Mouse (Mus musculus): ENCODE results near the gene Samm50. TPM values are rescaled to one million over a fixed set of nuclear protein-coding genes. Genes with fewer than 3 reads are reported as not detected.

The Samm50 gene
- polyA plus RNA-seq, 1 experiment from 2014 or later, result 94.5 TPM

DNA sequence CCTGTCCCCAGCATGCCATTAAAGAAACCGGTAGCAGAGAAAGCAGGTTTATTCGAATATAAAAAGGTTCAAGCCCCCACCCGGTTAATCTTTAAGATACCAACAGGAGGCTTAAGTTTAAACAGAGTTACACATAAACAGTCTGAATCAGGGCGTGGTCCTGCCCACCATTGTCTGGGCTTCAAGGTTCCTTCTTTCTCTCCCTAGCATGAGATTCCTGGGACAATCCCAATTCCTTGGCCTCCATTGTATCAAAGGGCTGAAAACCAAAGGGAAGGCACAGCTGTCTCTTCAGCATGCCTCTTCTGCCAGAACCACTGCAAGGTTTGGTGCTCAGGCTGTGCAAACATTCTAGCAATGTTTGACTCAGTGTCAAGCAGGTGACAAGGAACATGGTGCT is 5.8 kb upstream of the Samm50 start:
- Histone ChIP-seq H3K27ac (no peak overlapping the region), H3K9me3 (no peaks in the 10 kb centered on the region), H3K36me3 (no peaks in the 10 kb centered on the region), H3K27me3 (ENCODE audit: insufficient read depth, poor library complexity, severe bottlenecking) (peaks cover 9% of the 10 kb centered on the region; the same call in 1 of the 2 replicates), H3K4me3 (no peak overlapping the region), H3K4me1 (replicated peaks) (peaks cover 16% of the 10 kb centered on the region)
- 58% methylated on average over 4 of the region's 4 CpGs for WGBS
- no peak for DNase-seq (ENCODE audit: low spot score)

DNA sequence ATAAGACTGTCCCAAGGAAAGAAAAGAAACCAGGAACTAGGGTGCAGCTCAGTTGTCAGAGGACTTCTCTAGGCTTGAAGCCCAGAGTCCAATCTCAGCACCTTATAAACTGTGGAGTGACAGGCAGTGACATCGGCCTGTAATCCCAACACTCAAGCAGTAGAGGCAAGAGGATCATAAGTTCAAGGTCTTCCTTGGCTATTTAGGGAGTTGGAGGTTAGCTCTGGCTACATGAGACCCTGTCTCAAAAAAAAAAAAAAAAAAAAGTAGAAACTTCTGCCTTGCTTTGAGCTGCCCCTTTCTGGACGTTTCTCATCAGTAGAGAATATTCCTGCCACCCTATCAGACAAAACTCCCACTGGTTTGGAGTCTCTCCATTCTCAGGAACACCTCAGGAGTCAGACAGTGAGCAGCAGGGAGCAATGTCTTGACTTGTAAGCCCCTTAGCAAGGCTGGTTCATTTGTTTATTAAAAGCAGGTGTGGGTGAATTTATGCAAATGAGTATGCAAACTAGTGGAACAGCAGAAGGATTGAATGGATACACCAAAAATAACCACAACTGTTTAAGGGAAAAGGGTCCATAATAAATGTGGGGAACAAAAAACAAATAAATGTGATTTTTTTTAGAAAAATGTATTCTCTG is 3.0 kb upstream of the Samm50 start:
- Histone ChIP-seq H3K27ac (no peak overlapping the region), H3K4me1 (replicated peaks) (peaks cover 26% of the 10 kb centered on the region), H3K27me3 (ENCODE audit: insufficient read depth, poor library complexity, severe bottlenecking) (no peaks in the 10 kb centered on the region), H3K36me3 (no peaks in the 10 kb centered on the region), H3K4me3 (no peak overlapping the region), H3K9me3 (no peaks in the 10 kb centered on the region)
- WGBS, result 60% methylated on average over 2 of the region's 2 CpGs
- no peak for DNase-seq (ENCODE audit: low spot score)

DNA sequence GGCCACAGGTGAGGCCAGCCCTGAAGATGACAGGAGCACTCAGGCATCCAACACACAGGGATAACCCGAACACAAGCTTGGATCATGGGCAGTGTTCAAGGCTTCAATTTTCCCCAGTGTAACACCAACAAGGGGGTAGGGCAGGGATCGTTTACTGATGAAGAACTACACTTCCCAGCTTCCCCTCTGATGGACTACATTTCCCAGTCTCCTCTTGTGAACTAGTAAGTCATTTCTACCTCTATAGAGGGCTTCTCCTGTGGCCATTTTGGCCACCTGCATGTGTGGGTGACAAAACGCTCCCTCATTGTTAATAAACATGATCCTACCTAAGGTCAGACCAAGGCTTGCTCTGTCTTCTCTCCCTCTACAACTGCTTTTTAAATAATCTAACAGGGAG is 2.2 kb upstream of the Samm50 start:
- 49% methylated on average over 3 of the region's 3 CpGs for WGBS
- H3K27ac ChIP-seq, result no peak overlapping the region
- no peaks in the 10 kb centered on the region for H3K9me3 ChIP-seq
- no peak for DNase-seq (ENCODE audit: low spot score)
- peaks cover 20% of the 10 kb centered on the region; the same call in 1 of the 2 replicates for H3K4me1 ChIP-seq (replicated peaks)
- H3K27me3 ChIP-seq (ENCODE audit: insufficient read depth, poor library complexity, severe bottlenecking), result no peaks in the 10 kb centered on the region
- no peak overlapping the region for H3K4me3 ChIP-seq
- H3K36me3 ChIP-seq, result 0 out of 2 replicates have a peak, but pooled peaks cover under 1% of the 10 kb centered on the region

DNA sequence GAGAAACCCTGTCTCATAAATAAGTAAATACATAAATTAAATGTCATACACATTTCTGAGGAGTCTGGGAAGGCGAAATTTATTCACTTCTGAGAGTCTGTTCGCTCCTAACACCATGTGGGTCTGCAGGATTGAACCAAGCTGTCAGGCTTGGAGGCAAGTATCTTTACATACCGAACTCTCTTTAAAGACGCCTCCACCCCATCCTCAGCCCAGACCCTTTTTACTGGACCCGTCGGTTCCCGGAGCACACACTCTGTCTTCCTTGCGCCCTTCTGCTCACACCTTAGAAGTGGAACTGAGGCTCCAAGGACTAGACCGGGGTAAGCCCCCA is 350 bp upstream of the Samm50 start:
- Histone ChIP-seq H3K4me1 (replicated peaks) (peaks cover 20% of the 10 kb centered on the region; the same call in 1 of the 2 replicates), H3K27me3 (ENCODE audit: insufficient read depth, poor library complexity, severe bottlenecking) (no peaks in the 10 kb centered on the region), H3K27ac (peak overlapping the region; percentile 94), H3K36me3 (peaks cover 18% of the 10 kb centered on the region), H3K4me3 (peak overlapping the region; percentile 99), H3K9me3 (no peaks in the 10 kb centered on the region)
- WGBS, result 1% methylated on average over 9 of the region's 9 CpGs
- no peak for DNase-seq (ENCODE audit: low spot score)

DNA sequence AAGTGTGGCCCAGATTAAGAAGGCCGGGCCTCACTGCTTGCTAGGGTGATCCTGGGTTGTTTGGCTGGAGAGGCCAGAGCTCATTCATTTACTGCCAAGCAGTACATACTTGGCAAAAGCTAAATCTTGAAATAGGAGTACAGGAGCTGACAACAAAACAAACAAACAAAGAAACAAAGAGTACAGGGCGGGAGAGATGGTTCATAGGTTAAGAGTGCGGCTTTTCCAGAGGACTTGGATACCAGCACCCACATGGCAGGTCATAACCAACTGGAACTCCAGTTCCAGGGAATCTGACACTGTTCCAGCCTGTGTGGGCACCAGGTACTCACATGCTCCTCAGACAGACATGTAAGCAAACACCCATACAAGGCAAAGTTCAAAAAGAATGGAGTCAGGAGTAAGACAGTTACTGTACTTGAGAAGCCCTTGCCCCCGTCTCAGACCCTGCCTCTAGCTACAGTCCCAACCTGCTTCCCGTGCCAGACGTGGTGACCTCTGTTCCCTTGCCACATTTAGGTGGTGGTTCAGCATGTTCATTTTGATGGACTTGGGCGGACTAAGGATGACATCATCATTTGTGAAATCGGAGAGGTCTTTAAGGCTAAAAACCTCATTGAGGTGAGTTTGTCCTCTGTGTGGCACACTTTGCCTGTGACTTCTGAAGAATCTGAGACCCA is 4.6 kb downstream of the Samm50 start:
- 90% methylated on average over 8 of the region's 8 CpGs for WGBS
- Histone ChIP-seq H3K9me3 (no peaks in the 10 kb centered on the region), H3K4me3 (no peak overlapping the region), H3K36me3 (peaks cover 68% of the 10 kb centered on the region), H3K27ac (no peak overlapping the region), H3K4me1 (replicated peaks) (peaks cover 16% of the 10 kb centered on the region; the same call in 1 of the 2 replicates), H3K27me3 (ENCODE audit: insufficient read depth, poor library complexity, severe bottlenecking) (no peaks in the 10 kb centered on the region)
- no peak for DNase-seq (ENCODE audit: low spot score)

DNA sequence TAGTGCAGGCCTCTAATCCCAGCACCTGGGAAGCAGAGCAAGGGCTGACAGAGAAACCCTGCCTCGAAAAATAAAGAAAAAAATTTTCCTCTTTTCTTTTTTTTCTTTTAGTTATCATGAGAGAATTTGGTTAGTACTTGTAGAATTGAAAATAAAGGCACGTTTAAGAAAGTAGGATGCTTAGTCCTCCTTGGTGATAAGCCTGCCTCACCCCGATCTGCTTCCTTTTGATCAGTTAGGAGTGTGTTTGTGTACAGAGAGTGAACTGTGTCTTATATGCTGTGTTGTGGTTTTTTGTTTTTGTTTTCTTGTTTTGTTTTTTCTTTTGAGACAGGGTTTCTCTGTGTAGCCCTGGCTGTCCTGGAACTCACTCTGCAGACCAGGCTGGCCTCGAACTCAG is 15.3 kb downstream of the Samm50 start:
- Histone ChIP-seq H3K9me3 (no peaks in the 10 kb centered on the region), H3K4me1 (replicated peaks) (peaks cover 16% of the 10 kb centered on the region), H3K27ac (no peak overlapping the region), H3K36me3 (peaks cover 96% of the 10 kb centered on the region), H3K27me3 (ENCODE audit: insufficient read depth, poor library complexity, severe bottlenecking) (no peaks in the 10 kb centered on the region), H3K4me3 (no peak overlapping the region)
- 95% methylated on average over 4 of the region's 4 CpGs for WGBS
- no peak for DNase-seq (ENCODE audit: low spot score)

DNA sequence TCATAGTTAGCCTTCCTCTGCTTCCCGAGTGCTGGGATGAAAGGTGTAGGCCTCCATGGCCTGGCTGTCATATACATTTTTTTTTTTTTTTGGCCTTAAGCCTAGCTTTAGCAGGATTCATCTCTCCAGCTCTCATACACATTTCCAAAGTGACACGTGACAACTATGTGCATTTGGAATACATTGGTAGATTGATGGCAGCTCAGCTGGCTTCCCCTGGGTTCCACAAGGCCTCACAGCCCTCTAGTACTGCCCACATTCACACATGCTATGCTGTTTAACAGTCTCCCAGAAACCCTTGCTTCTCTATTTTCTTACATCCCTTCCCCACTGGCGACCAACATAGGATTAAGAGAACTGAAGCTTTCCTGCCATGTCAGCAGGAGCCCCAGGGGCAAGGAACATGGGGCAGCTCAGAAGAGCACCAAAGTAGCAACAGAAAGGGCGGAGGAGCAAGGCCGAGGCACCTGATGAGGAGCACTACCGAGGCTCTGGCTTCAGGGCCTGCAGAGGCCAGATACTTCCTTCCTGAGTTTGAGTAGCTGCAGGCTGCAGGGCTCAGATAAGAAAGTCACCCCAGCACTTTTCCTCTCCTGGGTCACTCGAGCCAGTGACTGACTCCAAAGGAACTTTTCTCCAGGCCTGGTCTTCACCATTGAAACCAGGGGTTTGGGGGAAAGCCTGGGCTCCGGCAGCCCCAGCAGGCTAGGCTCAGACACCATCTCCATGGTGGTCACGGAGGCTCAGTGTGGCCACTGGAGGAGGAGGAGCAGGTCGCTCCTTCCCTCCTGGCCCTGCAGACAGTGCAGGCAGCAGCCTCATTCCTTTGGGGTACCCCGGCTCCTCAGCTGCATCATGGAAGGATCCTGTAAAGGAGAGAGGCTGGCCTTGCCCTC is 17.7 kb downstream of the Samm50 start:
- H3K36me3 ChIP-seq, result peaks cover 93% of the 10 kb centered on the region
- H3K4me3 ChIP-seq, result no peak overlapping the region
- DNase-seq (ENCODE audit: low spot score), result no peak
- H3K4me1 ChIP-seq (replicated peaks), result peaks cover 40% of the 10 kb centered on the region
- no peak overlapping the region for H3K27ac ChIP-seq
- no peaks in the 10 kb centered on the region for H3K9me3 ChIP-seq
- H3K27me3 ChIP-seq (ENCODE audit: insufficient read depth, poor library complexity, severe bottlenecking), result no peaks in the 10 kb centered on the region
- WGBS, result 86% methylated on average over 11 of the region's 11 CpGs

DNA sequence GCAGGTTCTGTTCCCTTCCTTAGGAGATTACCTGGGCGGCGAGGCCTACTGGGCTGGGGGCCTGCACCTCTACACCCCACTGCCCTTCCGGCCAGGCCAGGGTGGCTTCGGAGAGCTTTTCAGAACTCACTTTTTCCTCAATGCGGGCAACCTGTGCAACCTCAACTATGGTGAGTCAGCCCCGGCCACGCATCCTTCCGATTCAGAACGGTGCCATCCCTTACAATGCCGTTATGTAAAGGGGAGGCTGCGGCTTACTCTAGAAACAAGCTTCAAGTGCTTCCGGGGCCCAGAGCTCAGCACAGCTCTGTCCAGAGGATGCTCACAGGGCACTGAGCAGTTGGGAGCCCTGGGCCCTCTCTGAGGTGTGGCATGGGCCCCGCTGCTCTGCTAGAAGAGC is 18.4 kb downstream of the Samm50 start:
- Histone ChIP-seq H3K27ac (0 out of 2 replicates have a peak overlapping the region, but pooled peaks have one; percentile 29), H3K4me3 (no peak overlapping the region), H3K27me3 (ENCODE audit: insufficient read depth, poor library complexity, severe bottlenecking) (no peaks in the 10 kb centered on the region), H3K4me1 (replicated peaks) (peaks cover 47% of the 10 kb centered on the region), H3K9me3 (no peaks in the 10 kb centered on the region), H3K36me3 (peaks cover 89% of the 10 kb centered on the region)
- DNase-seq (ENCODE audit: low spot score), result no peak
- WGBS, result 93% methylated on average over 13 of the region's 13 CpGs

DNA sequence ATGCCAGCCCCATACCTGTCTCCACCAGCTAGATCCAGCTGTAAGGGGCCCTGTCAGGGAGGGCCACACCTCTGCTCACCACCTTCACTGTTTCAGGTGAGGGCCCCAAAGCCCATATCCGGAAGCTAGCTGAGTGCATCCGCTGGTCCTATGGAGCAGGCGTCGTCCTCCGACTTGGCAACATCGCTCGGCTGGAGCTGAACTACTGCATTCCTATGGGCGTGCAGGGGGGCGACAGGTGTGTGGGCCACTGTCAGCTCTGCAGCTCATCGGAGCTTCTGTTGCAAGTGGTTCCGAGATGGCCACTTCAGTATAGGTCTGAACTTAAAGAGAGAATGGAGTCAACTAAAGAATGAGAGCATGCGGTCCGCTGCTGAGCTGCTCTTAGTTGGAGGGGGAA is 18.9 kb downstream of the Samm50 start:
- Histone ChIP-seq H3K27ac (no peak overlapping the region), H3K36me3 (peaks cover 84% of the 10 kb centered on the region), H3K4me3 (no peak overlapping the region), H3K27me3 (ENCODE audit: insufficient read depth, poor library complexity, severe bottlenecking) (no peaks in the 10 kb centered on the region), H3K4me1 (replicated peaks) (peaks cover 52% of the 10 kb centered on the region), H3K9me3 (no peaks in the 10 kb centered on the region)
- DNase-seq (ENCODE audit: low spot score), result no peak
- 93% methylated on average over 13 of the region's 13 CpGs for WGBS

DNA sequence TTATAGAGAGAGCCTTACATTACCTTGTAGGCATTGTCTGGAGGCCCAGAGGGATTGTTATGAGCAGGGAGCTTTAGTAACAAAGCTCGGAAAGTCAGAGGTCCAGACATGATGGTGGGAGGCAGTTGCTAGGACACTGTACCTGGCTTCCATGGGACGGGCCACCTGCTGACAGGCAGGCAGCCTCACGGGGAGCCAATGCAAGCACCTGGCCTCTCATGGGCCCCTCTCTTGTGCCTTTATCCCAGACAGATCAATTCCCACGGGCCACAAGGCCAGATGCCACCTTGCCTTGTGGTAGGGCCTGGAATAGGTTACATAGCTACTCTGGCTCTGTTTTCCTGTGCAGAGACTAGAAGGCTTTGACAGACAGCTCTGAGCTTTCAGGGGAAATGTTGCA is 19.5 kb downstream of the Samm50 start:
- Histone ChIP-seq H3K27ac (no peak overlapping the region; the same call in 1 of the 2 replicates), H3K4me1 (replicated peaks) (peaks cover 58% of the 10 kb centered on the region), H3K9me3 (no peaks in the 10 kb centered on the region), H3K27me3 (ENCODE audit: insufficient read depth, poor library complexity, severe bottlenecking) (no peaks in the 10 kb centered on the region), H3K36me3 (peaks cover 78% of the 10 kb centered on the region), H3K4me3 (no peak overlapping the region)
- no peak for DNase-seq (ENCODE audit: low spot score)
- WGBS, result 67% methylated on average over 4 of the region's 4 CpGs

DNA sequence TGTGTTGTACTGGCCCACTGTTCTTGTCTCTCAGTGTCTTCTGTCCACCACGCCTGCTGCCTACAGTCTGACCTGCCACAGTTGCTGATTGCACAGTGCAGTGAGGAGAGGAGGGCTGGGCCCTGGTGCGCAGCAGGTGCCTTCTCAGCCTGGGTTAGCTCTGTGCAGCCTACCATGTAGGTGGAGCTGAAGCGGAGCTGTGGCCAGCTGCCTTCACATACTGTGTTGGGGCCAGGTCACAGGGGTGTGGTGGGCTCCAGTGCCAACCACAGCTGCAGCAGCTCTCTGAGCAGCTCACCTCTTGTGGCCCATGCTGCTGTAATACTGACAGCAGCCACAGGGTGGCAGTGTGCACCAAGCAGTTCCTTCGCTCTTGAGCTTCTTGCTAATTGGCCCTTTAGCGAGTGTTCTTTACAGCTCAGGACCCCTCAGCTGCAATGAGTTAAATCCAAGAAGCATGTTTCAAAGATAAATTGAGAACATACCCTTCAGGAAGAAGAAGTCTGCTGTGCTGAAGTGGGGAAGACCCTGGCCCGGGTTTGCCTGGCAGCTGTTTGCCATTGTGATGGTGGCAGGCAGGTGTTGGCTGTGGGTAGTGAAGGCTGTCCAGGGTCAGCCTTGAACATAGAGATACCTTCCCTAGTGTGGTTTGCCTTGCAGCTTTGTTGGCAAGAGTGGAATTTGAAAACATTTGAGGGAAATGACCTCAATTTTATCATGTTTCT is 20.2 kb downstream of the Samm50 start:
- Histone ChIP-seq H3K27ac (no peak overlapping the region; the same call in 1 of the 2 replicates), H3K4me3 (no peak overlapping the region), H3K36me3 (peaks cover 71% of the 10 kb centered on the region), H3K9me3 (no peaks in the 10 kb centered on the region), H3K27me3 (ENCODE audit: insufficient read depth, poor library complexity, severe bottlenecking) (no peaks in the 10 kb centered on the region), H3K4me1 (replicated peaks) (peaks cover 65% of the 10 kb centered on the region)
- 45% methylated on average over 6 of the region's 6 CpGs for WGBS
- peak; percentile 88 for DNase-seq (ENCODE audit: low spot score)

DNA sequence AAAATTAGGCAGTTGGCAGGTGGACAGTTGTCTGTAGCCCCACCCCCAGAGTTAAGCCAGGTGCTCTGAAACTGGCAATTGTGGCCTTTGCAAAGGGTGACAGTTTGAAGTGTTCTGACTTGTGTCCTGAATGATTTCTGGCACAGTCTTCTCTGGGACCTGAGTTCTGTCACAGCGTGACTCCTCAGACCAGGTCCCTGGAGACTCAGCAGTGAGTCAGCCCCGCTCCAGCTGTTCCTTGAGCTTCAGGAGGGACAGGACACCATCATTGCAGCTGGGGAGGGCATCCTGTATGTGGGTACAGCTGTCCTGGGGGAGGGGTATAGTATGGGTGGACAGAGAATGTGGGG is 20.7 kb downstream of the Samm50 start:
- Histone ChIP-seq H3K9me3 (no peaks in the 10 kb centered on the region), H3K27me3 (ENCODE audit: insufficient read depth, poor library complexity, severe bottlenecking) (no peaks in the 10 kb centered on the region), H3K4me1 (replicated peaks) (peaks cover 70% of the 10 kb centered on the region), H3K27ac (peak overlapping the region; percentile 62; the same call in 1 of the 2 replicates), H3K4me3 (no peak overlapping the region), H3K36me3 (peaks cover 66% of the 10 kb centered on the region)
- no peak for DNase-seq (ENCODE audit: low spot score)
- 86% methylated on average over 2 of the region's 2 CpGs for WGBS

All from hindbrain, embryonic 10.5 days (tissue).